Mouse (Mus musculus): ENCODE measurements at regions not wholly inside any gene's neighbourhood (a gene's known extent, or its start where the extent isn't known, plus 50 kb on each side); places are given as distances from the start of the nearest gene placed in this dataset.

DNA sequence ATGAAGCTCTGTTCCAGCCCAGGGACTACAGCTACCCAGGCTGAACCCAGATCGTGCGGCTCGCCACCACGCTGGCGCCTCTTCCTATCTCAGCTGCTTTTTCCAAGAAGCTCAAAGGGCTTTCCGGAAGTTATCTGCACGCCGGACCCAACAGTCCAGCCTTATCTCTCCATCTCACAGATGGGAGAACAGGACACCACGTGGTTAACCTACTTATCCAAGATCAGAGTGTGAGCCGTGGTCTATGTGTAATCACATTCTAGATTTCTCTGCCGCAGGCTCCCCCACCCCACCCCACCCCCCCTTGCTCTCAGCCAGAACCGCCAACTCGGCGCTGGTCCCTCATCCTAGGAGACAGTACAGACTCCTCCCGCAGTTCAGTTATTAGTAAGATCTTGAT, 522.4 kb downstream of the Med13l start:
- TF ChIP-seq CTCF (IDR thresholded peaks at IDR 0.05; ENCODE audit: extremely low read depth, insufficient read depth, low read length) (no peak), POLR2A (IDR thresholded peaks at IDR 0.05; ENCODE audit: extremely low read depth, insufficient read depth, low read length) (no peak)
